Mouse (Mus musculus): ENCODE results near the gene Ppp2ca. TPM values are rescaled to one million over a fixed set of nuclear protein-coding genes. Genes with fewer than 3 reads are reported as not detected.
A peak's percentile ranks its signal among the peaks of the same experiment; 100 is the strongest.

Ppp2ca gene
- total and polyA plus RNA-seq, 2 experiments = 17.5 to 37.3 TPM

DNA sequence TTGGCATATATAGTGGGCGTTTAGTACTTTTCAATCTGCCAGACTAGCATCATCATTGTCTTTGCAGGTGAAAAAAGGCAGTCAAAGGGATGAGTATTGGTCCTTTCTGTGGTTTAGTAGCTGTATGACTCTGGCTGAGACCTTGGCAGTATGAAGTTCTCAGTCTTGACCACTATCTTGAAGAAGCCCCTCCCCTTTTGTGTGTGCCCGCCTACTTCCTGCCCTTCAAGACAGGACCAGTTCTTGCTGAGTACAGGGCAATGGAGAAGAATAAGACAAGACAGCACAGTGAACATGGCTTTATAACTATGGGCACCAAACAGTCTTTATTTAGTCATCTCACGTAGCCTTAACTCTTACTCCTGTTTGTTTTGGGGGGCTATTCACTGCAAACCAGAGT, 1.5 kb upstream of the Ppp2ca start:
- TF ChIP-seq POLR2A (IDR thresholded peaks at IDR 0.05; ENCODE audit: extremely low read depth, insufficient read depth, low read length) = no peak
- no peak for TF ChIP-seq CTCF (IDR thresholded peaks at IDR 0.05; ENCODE audit: low read depth, low read length)
- WGBS = 80% methylated on average over 3 of the region's 3 CpGs
- no peak overlapping the region for H3K27ac ChIP-seq (replicated peaks; ENCODE audit: insufficient read depth, low read depth, low read length)
- H3K4me1 ChIP-seq (ENCODE audit: control insufficient read depth, insufficient read depth, low read length) = peaks cover 24% of the 10 kb centered on the region
- H3K27me3 ChIP-seq (ENCODE audit: control insufficient read depth, insufficient read depth, low read length) = no peaks in the 10 kb centered on the region
- H3K79me2 ChIP-seq (ENCODE audit: control insufficient read depth, insufficient read depth, low read length) = peaks cover 23% of the 10 kb centered on the region
- DNase-seq (ENCODE audit: extremely low read depth, low read depth, low spot score) = no peak
- no peak overlapping the region for H3K4me3 ChIP-seq (ENCODE audit: insufficient read depth, low read depth, low read length)
- H3K9ac ChIP-seq (ENCODE audit: low read depth, low read length) = no peak overlapping the region
- no peaks in the 10 kb centered on the region for H3K36me3 ChIP-seq (ENCODE audit: control insufficient read depth, insufficient read depth, low read length)

DNA sequence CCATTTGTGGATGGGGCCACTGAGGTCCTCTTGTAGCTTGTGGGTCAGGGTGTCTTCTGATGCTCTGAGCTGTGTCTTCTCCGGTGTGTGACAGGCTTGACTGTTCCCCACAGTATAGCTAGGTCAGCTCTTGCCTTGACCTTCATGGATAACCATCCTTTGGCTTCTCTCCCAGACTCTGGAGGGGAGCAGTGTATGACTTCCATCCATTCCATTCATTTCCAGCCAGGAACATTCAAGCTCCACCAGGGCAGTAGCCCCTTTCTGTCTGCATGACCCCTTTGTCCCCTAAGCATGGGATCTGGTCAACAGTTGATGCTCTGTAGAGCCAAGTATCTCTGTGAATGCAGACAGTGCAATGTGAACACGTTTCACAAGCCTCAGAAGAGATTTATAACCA, 885 bp upstream of the Ppp2ca start:
- peaks cover 24% of the 10 kb centered on the region for H3K79me2 ChIP-seq (ENCODE audit: control insufficient read depth, insufficient read depth, low read length)
- TF ChIP-seq CTCF (IDR thresholded peaks at IDR 0.05; ENCODE audit: low read depth, low read length) (no peak), POLR2A (IDR thresholded peaks at IDR 0.05; ENCODE audit: extremely low read depth, insufficient read depth, low read length) (no peak)
- no peaks in the 10 kb centered on the region for H3K27me3 ChIP-seq (ENCODE audit: control insufficient read depth, insufficient read depth, low read length)
- no peak overlapping the region for H3K9ac ChIP-seq (ENCODE audit: low read depth, low read length)
- WGBS = 70% methylated on average over 2 of the region's 2 CpGs
- peaks cover 24% of the 10 kb centered on the region for H3K4me1 ChIP-seq (ENCODE audit: control insufficient read depth, insufficient read depth, low read length)
- H3K4me3 ChIP-seq (ENCODE audit: insufficient read depth, low read depth, low read length) = no peak overlapping the region
- H3K27ac ChIP-seq (replicated peaks; ENCODE audit: insufficient read depth, low read depth, low read length) = peak overlapping the region; percentile 72
- no peak for DNase-seq (ENCODE audit: extremely low read depth, low read depth, low spot score)
- no peaks in the 10 kb centered on the region for H3K36me3 ChIP-seq (ENCODE audit: control insufficient read depth, insufficient read depth, low read length)

DNA sequence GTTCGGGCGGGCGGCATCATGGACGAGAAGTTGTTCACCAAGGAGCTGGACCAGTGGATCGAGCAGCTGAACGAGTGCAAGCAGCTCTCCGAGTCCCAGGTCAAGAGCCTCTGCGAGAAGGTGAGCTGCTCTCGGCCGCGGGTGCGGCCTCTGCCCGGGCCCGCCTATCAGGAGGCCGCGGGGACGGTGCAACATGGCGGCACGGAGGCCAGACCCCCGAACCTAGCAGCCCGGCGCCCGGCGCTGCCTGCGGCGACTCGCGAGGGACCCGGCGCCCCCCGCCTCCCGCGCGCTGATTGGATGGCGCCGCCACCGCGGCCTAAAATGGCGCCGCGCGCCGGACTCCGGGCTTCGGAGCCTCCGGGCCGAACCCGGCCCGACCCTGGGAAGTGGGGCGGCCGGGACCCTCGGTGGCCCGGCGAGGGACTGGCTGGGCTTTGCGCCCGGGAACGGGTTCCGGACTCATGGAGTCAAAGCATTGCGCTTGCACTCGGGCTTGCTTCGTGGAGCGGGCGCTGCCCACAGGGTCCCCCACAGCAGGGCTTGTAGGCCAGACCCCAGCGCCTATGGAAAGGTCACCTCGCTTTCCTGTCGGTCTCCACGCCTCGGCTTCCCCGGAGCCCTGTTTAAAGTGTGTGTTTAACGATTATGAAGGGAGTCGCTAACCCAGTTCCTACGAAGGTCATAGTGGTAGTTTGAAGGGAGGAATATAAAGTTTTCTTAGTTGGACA, 715 bp downstream of the Ppp2ca start:
- peaks cover 30% of the 10 kb centered on the region for H3K79me2 ChIP-seq (ENCODE audit: control insufficient read depth, insufficient read depth, low read length)
- no peak for DNase-seq (ENCODE audit: extremely low read depth, low read depth, low spot score)
- TF ChIP-seq POLR2A (IDR thresholded peaks at IDR 0.05; ENCODE audit: extremely low read depth, insufficient read depth, low read length) (no peak), CTCF (IDR thresholded peaks at IDR 0.05; ENCODE audit: low read depth, low read length) (no peak)
- no peaks in the 10 kb centered on the region for H3K27me3 ChIP-seq (ENCODE audit: control insufficient read depth, insufficient read depth, low read length)
- H3K9ac ChIP-seq (ENCODE audit: low read depth, low read length) = peak overlapping the region; percentile 99
- H3K27ac ChIP-seq (replicated peaks; ENCODE audit: insufficient read depth, low read depth, low read length) = peak overlapping the region; percentile 96
- H3K4me3 ChIP-seq (ENCODE audit: insufficient read depth, low read depth, low read length) = peak overlapping the region; percentile 87
- peaks cover 30% of the 10 kb centered on the region for H3K4me1 ChIP-seq (ENCODE audit: control insufficient read depth, insufficient read depth, low read length)
- no peaks in the 10 kb centered on the region for H3K36me3 ChIP-seq (ENCODE audit: control insufficient read depth, insufficient read depth, low read length)
- under 1% methylated on average over 72 of the region's 72 CpGs for WGBS

DNA sequence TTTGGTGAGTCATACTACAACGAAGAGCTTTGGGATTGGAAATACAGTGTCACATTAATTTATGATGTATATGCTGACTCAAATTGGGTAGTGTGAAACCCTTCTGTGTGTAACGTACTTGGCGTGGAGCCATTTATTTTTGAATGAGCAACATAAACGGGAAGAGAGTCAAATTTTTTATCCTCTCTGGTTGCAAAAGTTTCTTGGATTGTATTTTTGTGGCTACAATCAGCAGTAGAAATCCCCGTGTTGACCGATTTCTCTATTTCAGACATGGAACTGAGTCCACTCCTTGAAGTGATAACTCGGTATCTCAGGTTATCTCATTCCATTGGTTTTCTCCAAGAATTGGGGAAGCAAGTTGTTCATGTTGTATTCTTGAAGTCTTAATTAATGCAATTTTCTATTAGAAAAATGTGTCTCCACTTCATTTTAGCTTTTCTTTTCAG, 1.3 kb downstream of the Ppp2ca start:
- peaks cover 32% of the 10 kb centered on the region for H3K4me1 ChIP-seq (ENCODE audit: control insufficient read depth, insufficient read depth, low read length)
- no peaks in the 10 kb centered on the region for H3K36me3 ChIP-seq (ENCODE audit: control insufficient read depth, insufficient read depth, low read length)
- H3K4me3 ChIP-seq (ENCODE audit: insufficient read depth, low read depth, low read length) = peak overlapping the region; percentile 87
- peak overlapping the region; percentile 96; the same call in 1 of the 2 replicates for H3K27ac ChIP-seq (replicated peaks; ENCODE audit: insufficient read depth, low read depth, low read length)
- H3K27me3 ChIP-seq (ENCODE audit: control insufficient read depth, insufficient read depth, low read length) = no peaks in the 10 kb centered on the region
- DNase-seq (ENCODE audit: extremely low read depth, low read depth, low spot score) = peak; percentile 52
- peaks cover 35% of the 10 kb centered on the region for H3K79me2 ChIP-seq (ENCODE audit: control insufficient read depth, insufficient read depth, low read length)
- TF ChIP-seq CTCF (IDR thresholded peaks at IDR 0.05; ENCODE audit: low read depth, low read length) = no peak
- TF ChIP-seq POLR2A (IDR thresholded peaks at IDR 0.05; ENCODE audit: extremely low read depth, insufficient read depth, low read length) = no peak
- under 1% methylated on average over 7 of the region's 7 CpGs for WGBS
- no peak overlapping the region for H3K9ac ChIP-seq (ENCODE audit: low read depth, low read length)

DNA sequence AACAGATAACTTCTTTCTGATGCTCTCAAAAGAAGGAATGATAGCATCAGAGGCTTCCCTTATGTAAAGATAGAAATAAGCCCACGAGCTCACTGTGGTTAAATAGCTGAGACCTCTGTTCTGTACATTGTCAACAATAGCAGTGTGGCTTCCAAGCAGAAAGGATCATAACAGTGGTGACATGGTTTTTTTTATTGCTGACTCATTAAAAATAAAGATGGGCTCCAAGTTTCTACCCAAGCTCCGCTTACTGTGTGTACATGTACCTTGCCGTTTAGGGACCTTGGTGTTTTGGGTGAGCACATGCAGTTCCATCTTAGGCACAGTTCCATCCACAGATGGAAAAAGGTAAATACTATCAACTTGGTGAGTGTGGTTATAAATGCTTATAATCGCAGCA, 4.5 kb downstream of the Ppp2ca start:
- Histone ChIP-seq H3K79me2 (ENCODE audit: control insufficient read depth, insufficient read depth, low read length) (peaks cover 51% of the 10 kb centered on the region), H3K27me3 (ENCODE audit: control insufficient read depth, insufficient read depth, low read length) (no peaks in the 10 kb centered on the region), H3K4me3 (ENCODE audit: insufficient read depth, low read depth, low read length) (no peak overlapping the region), H3K36me3 (ENCODE audit: control insufficient read depth, insufficient read depth, low read length) (no peaks in the 10 kb centered on the region), H3K9ac (ENCODE audit: low read depth, low read length) (no peak overlapping the region), H3K27ac (replicated peaks; ENCODE audit: insufficient read depth, low read depth, low read length) (no peak overlapping the region), H3K4me1 (ENCODE audit: control insufficient read depth, insufficient read depth, low read length) (peaks cover 36% of the 10 kb centered on the region)
- 44% methylated on average over 4 of the region's 4 CpGs for WGBS
- TF ChIP-seq CTCF (IDR thresholded peaks at IDR 0.05; ENCODE audit: low read depth, low read length) (no peak), POLR2A (IDR thresholded peaks at IDR 0.05; ENCODE audit: extremely low read depth, insufficient read depth, low read length) (no peak)
- no peak for DNase-seq (ENCODE audit: extremely low read depth, low read depth, low spot score)

DNA sequence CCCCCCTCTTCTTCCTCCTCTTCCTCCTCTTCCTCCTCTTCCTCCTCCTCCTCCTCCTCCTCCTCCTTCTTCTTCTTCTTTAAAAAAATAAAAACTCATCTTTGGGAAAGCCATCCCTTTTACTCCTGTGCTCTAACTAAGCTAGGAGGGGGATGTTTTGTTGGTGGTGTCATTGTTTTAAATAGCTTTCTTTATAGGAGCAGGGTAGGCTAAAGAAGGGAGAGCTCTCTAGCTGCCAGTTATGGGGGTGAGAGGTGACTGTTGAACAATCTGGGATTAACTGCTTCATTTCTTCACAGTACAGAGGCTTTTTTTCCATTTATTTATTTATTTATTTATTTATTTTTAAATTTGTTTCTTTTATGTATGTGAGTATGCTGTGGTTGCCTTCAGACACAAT, 7.0 kb downstream of the Ppp2ca start:
- Histone ChIP-seq H3K27ac (replicated peaks; ENCODE audit: insufficient read depth, low read depth, low read length) (no peak overlapping the region), H3K4me1 (ENCODE audit: control insufficient read depth, insufficient read depth, low read length) (peaks cover 39% of the 10 kb centered on the region), H3K4me3 (ENCODE audit: insufficient read depth, low read depth, low read length) (no peak overlapping the region), H3K36me3 (ENCODE audit: control insufficient read depth, insufficient read depth, low read length) (no peaks in the 10 kb centered on the region), H3K79me2 (ENCODE audit: control insufficient read depth, insufficient read depth, low read length) (peaks cover 48% of the 10 kb centered on the region), H3K9ac (ENCODE audit: low read depth, low read length) (no peak overlapping the region), H3K27me3 (ENCODE audit: control insufficient read depth, insufficient read depth, low read length) (no peaks in the 10 kb centered on the region)
- TF ChIP-seq CTCF (IDR thresholded peaks at IDR 0.05; ENCODE audit: low read depth, low read length) = no peak
- no peak for TF ChIP-seq POLR2A (IDR thresholded peaks at IDR 0.05; ENCODE audit: extremely low read depth, insufficient read depth, low read length)
- DNase-seq (ENCODE audit: extremely low read depth, low read depth, low spot score) = no peak

Measured in liver, adult 2 months (tissue).